Mouse (Mus musculus) kidney, adult 18-20 months (tissue): Measurements from ENCODE around the gene Krt87.
A peak's percentile ranks its signal among the peaks of the same experiment; 100 is the strongest.

Experiments used
- DNase-seq: peaks from one replicate; pipeline ENCODE4 v3.0.0; 2021

The Krt87 gene

DNA sequence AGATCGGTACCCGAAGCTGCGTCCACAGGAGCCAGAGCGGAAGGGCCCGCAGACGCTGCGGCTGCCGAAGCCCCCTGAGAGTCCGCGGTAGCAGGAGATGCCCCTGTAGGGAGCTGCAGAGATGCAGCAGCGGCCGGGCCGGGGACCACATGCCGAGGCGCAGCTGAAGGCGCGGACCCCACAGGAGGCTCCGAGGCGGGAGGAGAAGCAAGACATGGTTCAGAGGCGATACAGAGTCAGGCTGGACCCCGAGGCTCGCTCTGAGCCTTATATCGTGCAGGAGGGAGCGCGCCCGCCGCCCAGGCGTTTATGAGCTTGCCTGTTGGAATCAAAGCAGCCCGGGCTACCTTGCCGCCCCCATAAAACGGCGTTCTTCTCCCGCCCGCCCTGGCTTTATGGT lies at the start of gene Krt87:
Gene Krt87 (minus strand): TSS at position 250 of the 400 bp plus-strand sequence.
- DNase-seq = no peak

DNA sequence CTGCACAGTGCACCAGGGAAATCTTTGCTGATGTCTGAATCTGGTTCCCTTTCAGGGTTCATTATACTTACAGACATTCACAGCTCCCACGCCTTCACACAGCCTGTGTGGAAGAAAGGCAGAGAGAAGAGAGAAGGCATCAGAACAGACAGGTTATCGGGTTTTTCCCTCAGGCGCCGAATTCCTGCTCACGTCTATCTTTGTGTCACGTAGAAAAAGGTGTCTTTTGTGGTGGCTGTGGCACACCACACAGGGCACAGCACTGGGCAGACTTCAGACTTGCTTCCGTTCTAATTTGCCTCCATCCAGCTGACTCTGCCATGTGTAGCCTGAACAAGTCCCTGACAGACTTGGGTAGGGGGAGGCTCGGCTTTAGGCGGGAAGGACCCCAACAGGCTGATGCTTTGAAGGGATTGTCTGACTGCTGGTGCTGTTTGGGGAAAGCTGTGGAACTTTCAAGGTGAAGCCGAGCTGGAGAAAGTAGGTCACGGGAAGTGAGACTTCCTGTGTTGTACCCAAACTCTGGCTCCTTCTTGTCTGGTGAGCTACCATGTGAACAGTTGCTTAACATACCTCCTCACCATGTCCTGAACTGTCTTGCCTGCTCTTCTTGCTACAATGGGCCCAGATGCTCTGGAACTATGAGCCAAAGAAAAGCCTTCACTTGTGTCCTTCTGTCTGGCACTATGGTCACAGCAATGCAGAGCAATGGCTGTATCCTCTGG lies 47.5 kb upstream of the Krt87 start:
- DNase-seq = no peak

DNA sequence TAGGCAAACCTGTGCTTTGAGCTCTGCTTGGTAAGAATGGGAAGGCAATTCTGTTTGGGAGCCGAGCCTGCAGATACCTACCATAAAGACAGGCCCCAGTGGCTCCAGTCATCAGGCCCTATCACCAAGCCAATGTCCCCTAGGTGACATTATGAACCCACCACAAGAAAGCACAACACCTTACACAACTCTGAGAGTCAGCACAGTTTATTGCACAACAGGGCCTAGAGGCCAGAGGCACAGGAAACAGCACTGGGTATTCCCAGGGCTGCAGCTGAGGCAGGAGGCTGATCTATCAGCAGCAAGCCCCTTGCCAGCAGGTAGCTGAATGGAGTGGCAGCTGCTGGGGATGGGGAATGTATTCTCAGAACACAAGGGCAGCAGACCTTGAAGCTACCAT lies 46.3 kb upstream of the Krt87 start:
- DNase-seq = no peak

- DNase-seq = no peak
Observed at GRCm38 (mm10) chr15:101483646-101484045, 45.0 kb upstream of the Krt87 start.

DNA sequence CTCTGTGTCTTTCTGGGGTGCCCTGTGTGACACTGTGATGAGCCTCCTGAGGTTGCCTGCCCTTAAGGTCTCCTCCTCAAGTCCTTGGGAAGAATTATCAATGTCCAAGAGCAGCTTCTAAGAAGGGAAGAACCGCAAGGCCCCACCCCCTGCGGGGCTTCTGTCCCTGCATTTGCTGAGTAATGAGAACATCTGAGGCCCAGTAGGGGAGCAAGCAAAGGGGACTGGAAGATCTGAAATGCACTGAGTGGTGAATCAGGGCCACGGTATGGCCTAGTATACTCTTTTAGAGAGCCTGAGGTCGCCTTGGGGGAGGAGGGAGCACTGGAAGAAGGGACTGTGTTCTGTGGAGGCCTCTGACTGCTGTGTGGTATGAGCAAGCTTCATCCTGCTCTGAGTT lies 43.5 kb upstream of the Krt87 start:
- no peak for DNase-seq

DNA sequence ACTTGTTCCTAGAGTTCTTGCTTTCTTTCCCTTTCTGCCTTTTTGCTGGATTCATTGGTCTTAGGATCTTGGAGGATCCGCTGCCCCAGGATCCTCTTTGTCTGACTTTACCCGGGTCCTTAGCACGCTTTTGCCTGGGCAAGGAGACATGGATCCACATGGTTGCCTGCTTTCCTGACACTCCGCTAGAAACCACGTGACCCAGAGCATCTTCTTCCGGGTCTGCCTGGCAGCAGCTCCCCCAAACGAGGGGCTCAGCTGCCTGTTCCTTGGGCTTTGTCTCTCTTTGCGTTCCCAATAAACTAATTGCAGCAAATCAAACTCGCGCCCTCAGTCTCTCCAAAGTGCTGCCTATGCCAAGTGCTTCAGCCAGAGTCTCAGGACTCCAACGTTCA lies 41.1 kb upstream of the Krt87 start:
- no peak for DNase-seq

- DNase-seq = peak; percentile 34
Observed at GRCm38 (mm10) chr15:101479007-101479665, 40.5 kb upstream of the Krt87 start.

GRCm38 (mm10) chr15:101472952-101473528 lies 34.4 kb upstream of the Krt87 start, which contains the start of gene Krt86:
Gene Krt86, plus strand, starts transcription at chr15:101473478.
- no peak for DNase-seq

DNA sequence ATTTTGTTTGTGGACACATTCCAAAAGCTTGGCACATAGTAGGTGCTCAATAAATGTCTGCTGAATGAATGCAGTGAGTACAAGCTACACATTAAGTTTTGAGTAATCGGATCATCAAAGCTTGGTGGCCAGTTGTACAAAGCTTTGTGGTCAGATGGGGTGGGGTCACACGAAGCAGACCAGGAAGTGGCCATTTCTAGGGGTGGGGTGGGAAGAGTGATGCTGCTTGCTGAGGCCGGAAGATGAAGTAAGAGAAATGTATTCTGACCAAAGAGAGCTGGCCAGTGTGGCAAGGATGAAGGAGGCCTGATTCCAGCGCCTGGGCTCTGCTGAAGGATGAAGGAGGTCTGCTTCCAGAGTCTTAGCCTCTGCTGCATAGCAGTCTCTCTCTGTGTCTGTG lies 30.5 kb upstream of the Krt87 start:
- DNase-seq = no peak

GRCm38 (mm10) chr15:101463651-101464050 lies 25.0 kb upstream of the Krt87 start, which contains the start of gene Krt81:
Gene Krt81, minus strand, starts transcription at chr15:101463751.
- DNase-seq = no peak

DNA sequence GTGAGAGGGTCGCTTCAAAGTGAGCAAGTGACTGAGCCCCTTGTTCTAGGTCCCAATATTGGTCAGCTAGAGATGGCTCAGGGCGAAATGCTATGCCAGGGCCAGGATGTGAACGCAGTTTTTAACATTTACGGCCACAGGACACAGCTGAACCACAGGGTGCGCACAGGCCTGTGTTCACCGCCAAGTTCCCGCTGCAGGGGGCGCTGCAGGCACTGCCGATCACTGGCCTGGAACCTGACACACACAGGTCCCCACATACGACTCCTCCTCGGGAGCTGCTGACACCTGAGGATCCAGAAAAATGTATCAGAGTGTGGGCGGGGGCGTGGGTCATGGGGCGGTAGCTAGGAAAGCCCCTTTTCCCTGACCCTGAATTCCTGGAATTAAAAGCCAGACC lies 20.7 kb upstream of the Krt87 start:
- DNase-seq = no peak

GRCm38 (mm10) chr15:101458361-101458930 lies 19.8 kb upstream of the Krt87 start:
- DNase-seq = peak; percentile 21

- DNase-seq = no peak
Observed at GRCm38 (mm10) chr15:101455891-101456290, 17.3 kb upstream of the Krt87 start.

GRCm38 (mm10) chr15:101455292-101455691 lies 16.7 kb upstream of the Krt87 start:
- DNase-seq = no peak

- DNase-seq = no peak
Observed at GRCm38 (mm10) chr15:101454774-101455173, 16.2 kb upstream of the Krt87 start.

DNA sequence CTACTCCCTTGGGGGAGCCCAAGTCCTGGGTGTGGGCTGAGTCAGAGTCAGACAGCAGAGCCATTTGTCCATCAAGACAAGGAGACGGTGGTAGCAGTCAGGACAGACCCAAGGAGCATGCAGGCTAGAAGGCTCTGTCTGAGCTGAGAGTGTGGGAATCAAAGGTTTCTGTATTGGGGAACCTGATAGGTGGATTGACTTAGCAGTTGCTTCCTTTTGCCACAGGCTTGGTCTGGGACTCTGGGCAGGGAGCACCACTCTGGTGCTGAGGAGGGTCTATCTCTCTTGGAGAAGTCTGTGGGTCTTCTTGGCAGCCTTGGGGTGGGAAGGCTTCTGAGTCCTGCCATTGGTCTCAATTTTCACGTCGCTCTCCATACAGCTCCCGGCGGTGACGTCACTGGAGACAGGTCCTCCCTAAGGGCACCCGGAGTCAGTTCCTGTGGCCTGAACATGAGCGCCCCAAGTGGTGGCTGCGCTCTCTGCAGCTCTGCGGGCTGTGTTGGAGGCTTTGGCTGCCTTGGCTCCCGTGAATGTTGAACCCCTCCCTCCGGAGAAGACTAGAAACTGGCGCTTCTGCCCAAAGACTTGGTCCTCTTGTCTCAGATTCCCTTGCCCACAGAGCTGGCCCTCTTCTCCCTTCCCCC lies 14.6 kb upstream of the Krt87 start:
- DNase-seq = peak; percentile 84

DNA sequence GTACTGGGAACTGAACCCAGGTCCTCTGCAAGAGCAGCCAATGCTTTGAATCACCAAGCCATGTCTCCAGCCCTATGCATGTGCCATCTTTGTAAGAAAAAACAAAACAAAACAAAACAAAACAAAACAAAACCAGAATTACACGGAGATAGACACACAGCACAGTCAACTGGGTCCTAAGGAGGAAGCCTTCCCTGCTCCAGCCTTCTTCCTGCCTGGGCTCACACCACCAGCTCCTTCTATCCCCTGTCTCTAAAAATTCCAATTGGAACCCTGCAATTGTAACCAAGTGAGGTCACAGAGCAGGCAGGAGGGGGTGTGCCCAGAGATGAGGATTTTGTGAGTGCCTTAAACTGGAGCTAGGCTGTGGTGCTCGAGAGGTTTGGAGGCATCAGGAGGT lies 8.8 kb upstream of the Krt87 start, which contains the start of gene Krt88:
Gene Krt88 (plus strand): TSS at position 301 of the 400 bp plus-strand sequence.
- DNase-seq = no peak

DNA sequence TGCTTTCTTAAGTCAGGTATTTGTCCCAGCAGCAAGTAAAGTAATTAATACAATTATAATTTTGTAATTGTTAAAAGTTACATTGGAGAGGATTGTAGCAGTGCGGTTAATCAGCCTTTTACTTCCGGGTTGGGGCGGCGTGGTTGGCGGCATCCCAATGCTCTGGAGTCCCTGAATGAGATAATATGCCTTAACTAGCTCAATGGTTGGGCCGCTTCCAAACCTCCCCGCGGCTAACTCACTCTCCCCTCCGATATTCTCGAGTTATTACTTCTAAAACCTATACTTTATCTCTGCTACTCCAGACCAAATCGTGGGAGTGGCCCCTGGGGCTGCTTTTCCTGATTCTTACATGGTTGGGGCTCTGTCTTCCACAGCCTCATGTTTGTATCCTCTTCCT lies 8.0 kb upstream of the Krt87 start:
- DNase-seq = no peak

DNA sequence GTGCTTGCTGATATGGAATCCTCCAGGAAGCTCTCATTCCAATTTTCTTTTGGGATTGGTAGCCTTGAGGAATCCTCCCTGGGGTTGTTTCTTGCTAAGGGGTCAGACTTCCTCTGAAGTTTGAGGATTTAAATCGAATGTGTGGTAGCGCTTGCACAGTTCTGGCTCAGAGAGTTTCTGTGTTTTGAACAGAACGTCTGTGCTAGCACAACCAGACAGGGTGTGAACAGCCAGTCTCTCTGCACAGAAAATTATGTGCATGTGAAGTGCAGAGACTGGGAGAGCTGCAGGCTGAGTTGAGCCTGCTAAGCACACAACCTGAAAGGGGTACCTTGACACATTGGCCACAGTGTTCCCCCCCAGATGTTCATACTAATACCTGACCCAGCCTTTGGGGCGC lies 2.2 kb upstream of the Krt87 start:
- DNase-seq = no peak

DNA sequence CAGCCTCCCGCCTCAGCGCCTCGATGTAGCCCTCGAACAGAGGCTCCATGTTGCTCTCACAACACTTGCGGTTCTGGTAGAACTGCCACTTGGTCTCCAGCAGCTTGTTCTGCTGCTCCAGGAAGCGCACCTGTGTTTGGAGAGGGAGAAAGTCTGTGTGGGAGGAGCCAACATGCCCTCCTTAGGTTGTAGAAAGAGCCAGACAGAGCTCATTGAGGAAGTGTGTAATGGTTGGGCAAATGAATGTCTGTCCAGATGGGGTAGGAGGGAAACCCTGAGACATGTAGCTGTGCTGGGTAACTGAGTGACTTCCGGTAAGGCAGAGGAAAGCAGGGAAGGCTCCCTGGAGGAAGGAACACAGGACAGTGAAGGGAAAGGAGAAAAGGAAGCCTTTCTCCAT lies 2.0 kb downstream of the Krt87 start:
- no peak for DNase-seq

GRCm38 (mm10) chr15:101424914-101425313 lies 13.7 kb downstream of the Krt87 start:
- DNase-seq = no peak

- no peak for DNase-seq
Observed at GRCm38 (mm10) chr15:101420903-101421302, 17.7 kb downstream of the Krt87 start.

DNA sequence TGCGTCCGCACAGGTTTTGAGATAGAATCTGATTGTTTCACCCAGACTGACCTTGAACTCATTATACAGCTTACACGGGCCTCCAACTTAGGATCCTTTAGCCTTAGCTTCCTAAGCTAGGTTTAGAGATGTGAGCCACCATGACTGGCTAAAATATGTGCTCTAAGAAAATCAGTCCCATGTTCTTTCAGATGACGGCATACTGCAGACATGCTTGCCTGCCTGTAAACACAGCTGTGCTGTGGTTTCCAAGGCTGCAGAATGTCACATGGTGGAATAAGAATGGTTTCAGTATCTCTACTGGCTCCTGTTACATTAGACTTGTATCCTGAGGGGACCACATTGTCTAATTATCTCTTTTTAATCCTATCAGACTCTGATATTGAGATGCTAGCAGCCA lies 19.7 kb downstream of the Krt87 start:
- no peak for DNase-seq
